Mouse (Mus musculus) MEL (cell line): ENCODE measurements around the gene Cenpb. TPM values are rescaled to one million over a fixed set of nuclear protein-coding genes. Genes with fewer than 3 reads are reported as not detected.

Experiments
- DNase-seq: peaks from one replicate; pipeline ENCODE4 v3.0.0; 2011; ENCODE audit warnings: low read depth, low spot score
- H3K27ac ChIP-seq: 2 replicates; pipeline ENCODE4 v1.5.1; 2012; ENCODE audit warnings: low read depth, mild to moderate bottlenecking, control low read depth, low read length, moderate library complexity; ENCODE audit not compliant: control insufficient read depth
- H3K27me3 ChIP-seq, 2 experiments: fragments of 150-350 bp in 1 of 2; sonication (generic) in 1 of 2; 2 replicates each; pipeline ENCODE4 v1.6.1; 2012; ENCODE audit warnings: low read length in 2 of 2, mild to moderate bottlenecking in 2 of 2, improper control_type of control experiment in 1 of 2, moderate library complexity in 1 of 2; ENCODE audit not compliant: insufficient read depth in 2 of 2, control insufficient read depth in 1 of 2
- H3K36me3 ChIP-seq, 2 experiments: 2 replicates each; pipeline ENCODE4 v1.6.1; 2012 to 2014; ENCODE audit warnings: low read length in 2 of 2, improper control_type of control experiment in 1 of 2, inconsistent platforms in 1 of 2, mild to moderate bottlenecking in 1 of 2; ENCODE audit not compliant: insufficient read depth in 2 of 2, control insufficient read depth in 1 of 2
- H3K4me1 ChIP-seq, 2 experiments: fragments of 150-350 bp in 1 of 2; sonication (generic) in 1 of 2; 2 replicates each; pipeline ENCODE4 v1.6.1; 2012; ENCODE audit warnings: low read length in 2 of 2, improper control_type of control experiment in 1 of 2, mild to moderate bottlenecking in 1 of 2; ENCODE audit not compliant: insufficient read depth in 2 of 2, control insufficient read depth in 1 of 2
- H3K4me3 ChIP-seq, 2 experiments: fragments of 150-350 bp in 1 of 2; sonication (generic) in 1 of 2; 2 replicates each; pipeline ENCODE4 v1.5.1; 2012; ENCODE audit warnings: low read depth in 2 of 2, low read length in 2 of 2, mild to moderate bottlenecking in 2 of 2, moderate library complexity in 2 of 2, control low read depth in 1 of 2, improper control_type of control experiment in 1 of 2; ENCODE audit not compliant: control insufficient read depth in 1 of 2, insufficient read depth in 1 of 2
- H3K79me2 ChIP-seq: 2 replicates; pipeline ENCODE4 v1.6.1; 2012; ENCODE audit warnings: mild to moderate bottlenecking, low read length, moderate library complexity; ENCODE audit not compliant: control insufficient read depth, poor library complexity, insufficient read depth
- H3K9ac ChIP-seq: 2 replicates; pipeline ENCODE4 v1.6.1; 2012; ENCODE audit warnings: low read depth, mild to moderate bottlenecking, control low read depth, low read length, moderate library complexity; ENCODE audit not compliant: control insufficient read depth, poor library complexity, severe bottlenecking
- H3K9me3 ChIP-seq: fragments of 150-350 bp; sonication (generic); replicated peaks from 2 replicates; pipeline ENCODE4 v1.6.1; 2012; ENCODE audit warnings: mild to moderate bottlenecking, low read length, improper control_type of control experiment, moderate library complexity; ENCODE audit not compliant: insufficient read depth
- CHD1 ChIP-seq: IDR thresholded peaks from 2 replicates; pipeline ENCODE4 v1.6.1; 2012; ENCODE audit warnings: low read depth, mild to moderate bottlenecking, inconsistent platforms, low read length, improper control_type of control experiment
- CTCF ChIP-seq, 3 experiments: IDR thresholded peaks in 2 of 3; conservative IDR thresholded peaks in 1 of 3; 2 replicates each; pipeline ENCODE4 v1.5.1; 2011 to 2012; ENCODE audit warnings: low read length in 3 of 3, low read depth in 2 of 3, mild to moderate bottlenecking in 2 of 3, improper control_type of control experiment in 1 of 3, inconsistent platforms in 1 of 3, mixed read lengths in 1 of 3, moderate library complexity in 1 of 3; ENCODE audit not compliant: control insufficient read depth in 1 of 3, insufficient read depth in 1 of 3, poor library complexity in 1 of 3, severe bottlenecking in 1 of 3
- JUND ChIP-seq: IDR thresholded peaks from 2 replicates; pipeline ENCODE4 v1.6.1; 2011; ENCODE audit warnings: low read depth, mild to moderate bottlenecking, improper control_type of control experiment, low read length
- MAX ChIP-seq: IDR thresholded peaks from 2 replicates; pipeline ENCODE4 v1.6.1; 2011; ENCODE audit warnings: low read length, improper control_type of control experiment
- MAZ ChIP-seq: IDR thresholded peaks from 2 replicates; pipeline ENCODE4 v1.6.1; 2012; ENCODE audit warnings: low read depth, mild to moderate bottlenecking, inconsistent platforms, low read length, improper control_type of control experiment
- MYB ChIP-seq: IDR thresholded peaks from 2 replicates; pipeline ENCODE4 v1.6.1; 2011; ENCODE audit warnings: mild to moderate bottlenecking, low read depth, low read length, improper control_type of control experiment
- MYC ChIP-seq: IDR thresholded peaks from 2 replicates; pipeline ENCODE4 v1.6.1; 2011; ENCODE audit warnings: low read depth, mild to moderate bottlenecking, low read length, improper control_type of control experiment, moderate library complexity
- NRF1 ChIP-seq: IDR thresholded peaks from 2 replicates; pipeline ENCODE4 v1.6.1; 2014; ENCODE audit warnings: low read depth, mild to moderate bottlenecking, inconsistent platforms, low read length, improper control_type of control experiment, moderate library complexity; ENCODE audit not compliant: poor library complexity, insufficient read depth, severe bottlenecking
- POLR2AphosphoS2 ChIP-seq: IDR thresholded peaks from 2 replicates; pipeline ENCODE4 v1.6.1; 2011; ENCODE audit warnings: low read length, improper control_type of control experiment
- RAD21 ChIP-seq: IDR thresholded peaks from 2 replicates; pipeline ENCODE4 v1.6.1; 2011; ENCODE audit warnings: mild to moderate bottlenecking, low read depth, low read length, improper control_type of control experiment
- RCOR1 ChIP-seq: IDR thresholded peaks from 2 replicates; pipeline ENCODE4 v1.6.1; 2012; ENCODE audit warnings: low read depth, mild to moderate bottlenecking, inconsistent platforms, low read length, improper control_type of control experiment
- SIN3A ChIP-seq: IDR thresholded peaks from 2 replicates; pipeline ENCODE4 v1.6.1; 2012; ENCODE audit warnings: low read length, improper control_type of control experiment, inconsistent platforms
- TAL1 ChIP-seq: IDR thresholded peaks from 2 replicates; pipeline ENCODE4 v1.6.1; 2012; ENCODE audit warnings: mild to moderate bottlenecking, inconsistent platforms, low read length, moderate library complexity, mixed read lengths
- TBP ChIP-seq: IDR thresholded peaks from 2 replicates; pipeline ENCODE4 v1.8.0; 2011; ENCODE audit warnings: low read depth, low read length, improper control_type of control experiment
- USF1 ChIP-seq: IDR thresholded peaks from 2 replicates; pipeline ENCODE4 v1.6.1; 2014; ENCODE audit warnings: low read depth, mild to moderate bottlenecking, inconsistent platforms, low read length, improper control_type of control experiment, moderate library complexity
- ZC3H11A ChIP-seq: IDR thresholded peaks from 2 replicates; pipeline ENCODE4 v1.6.1; 2012; ENCODE audit warnings: low read depth, mild to moderate bottlenecking, inconsistent platforms, low read length, improper control_type of control experiment
- ZKSCAN1 ChIP-seq: IDR thresholded peaks from 2 replicates; pipeline ENCODE4 v1.6.1; 2012; ENCODE audit warnings: low read depth, mild to moderate bottlenecking, inconsistent platforms, low read length, improper control_type of control experiment, moderate library complexity
- ZMIZ1 ChIP-seq: IDR thresholded peaks from 2 replicates; pipeline ENCODE4 v1.6.1; 2012; ENCODE audit warnings: low read depth, mild to moderate bottlenecking, inconsistent platforms, low read length, improper control_type of control experiment, moderate library complexity
- ZNF384 ChIP-seq: IDR thresholded peaks from 2 replicates; pipeline ENCODE4 v1.6.1; 2012; ENCODE audit warnings: low read depth, mild to moderate bottlenecking, inconsistent platforms, low read length, improper control_type of control experiment
- polyA plus RNA-seq, 2 experiments: library from polyadenylated mRNA; stranded (reverse) in 1 of 2; unstranded in 1 of 2; fragments of >175 nt in 1 of 2; fragments of >200 nt in 1 of 2; gene quantifications; 2 replicates each; pipeline versions ENCODE4 v1.2.1 to v1.2.4; 2012; ENCODE audit warnings: low replicate concordance in 2 of 2, low read depth in 1 of 2; ENCODE audit not compliant: insufficient read length in 2 of 2, insufficient read depth in 1 of 2, missing spikeins in 1 of 2
- total RNA-seq: library from RNA; depleted of rRNA; stranded (reverse); fragments of 300-350 nt; gene quantifications from 2 replicates; pipeline ENCODE4 v1.2.3, GENCODE M21; 2012

Cenpb gene
- total and polyA plus RNA-seq, 3 experiments: 24.3 to 34.9 TPM; not detected in 1

DNA sequence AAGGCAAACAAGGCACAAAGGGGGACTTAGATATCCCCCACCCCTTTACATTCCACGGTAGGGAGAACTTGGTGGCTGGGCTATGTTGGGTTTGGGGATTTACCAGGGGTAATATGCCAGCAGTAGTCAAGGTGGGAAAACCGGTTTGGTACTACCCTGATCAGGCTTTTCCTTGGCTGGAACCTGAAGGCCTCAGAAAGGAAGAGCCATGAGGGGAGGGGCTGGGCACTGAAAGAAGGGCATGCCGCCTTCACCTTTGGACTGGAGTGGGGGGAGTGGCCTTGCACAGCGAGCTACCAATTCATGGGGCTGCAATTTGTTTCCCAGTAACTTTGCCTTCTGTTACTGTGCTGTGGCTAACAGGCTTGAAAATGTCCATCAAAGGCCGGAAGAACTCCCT is 3.4 kb downstream of the Cenpb start:
- no peaks in the 10 kb centered on the region for H3K9me3 ChIP-seq
- no peaks in the 10 kb centered on the region for H3K27me3 ChIP-seq
- H3K79me2 ChIP-seq: peaks cover 16% of the 10 kb centered on the region
- H3K27ac ChIP-seq: no peak overlapping the region
- no peak for DNase-seq
- peaks cover 0 to 12% of the 10 kb centered on the region in 2 experiments; a peak in 2 of 4 replicates for H3K36me3 ChIP-seq
- H3K4me1 ChIP-seq: peaks cover 3 to 44% of the 10 kb centered on the region in 2 experiments; a peak in 3 of 4 replicates
- H3K4me3 ChIP-seq: no peak overlapping the region
- H3K9ac ChIP-seq: no peak overlapping the region
- TF ChIP-seq ZNF384 (no peak), RAD21 (no peak), JUND (no peak), NRF1 (no peak), ZC3H11A (no peak), POLR2AphosphoS2 (no peak), MAZ (no peak), USF1 (no peak), ZMIZ1 (no peak), CHD1 (no peak), MYB (no peak), MYC (no peak), TAL1 (no peak), CTCF (IDR thresholded peaks at IDR 0.05 in 2 of 3, conservative IDR thresholded peaks at IDR 0.05 in 1 of 3; ENCODE audit: control insufficient read depth in 1 of 3, insufficient read depth in 1 of 3, low read depth in 2 of 3, low read length in 3 of 3, poor library complexity in 1 of 3, severe bottlenecking in 1 of 3) (no peak), SIN3A (no peak)

DNA sequence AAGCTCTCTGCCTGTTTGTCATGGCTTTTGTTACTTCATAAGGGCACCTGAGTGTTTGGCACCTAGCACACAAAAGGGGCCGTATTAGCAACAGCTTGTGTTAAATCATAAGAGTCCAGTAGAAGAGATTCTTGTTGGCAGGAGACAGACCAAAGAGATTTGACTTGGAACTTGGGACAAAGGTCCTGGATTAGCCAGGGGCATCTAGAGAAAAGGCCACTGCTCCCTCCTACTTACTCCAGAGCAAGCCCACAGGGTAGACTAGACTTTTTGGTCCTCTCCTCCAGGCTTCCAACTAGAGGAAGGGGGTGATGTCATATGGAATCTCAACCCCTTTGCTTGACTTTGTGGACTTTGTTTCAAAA is 3.9 kb downstream of the Cenpb start:
- peaks cover 3 to 46% of the 10 kb centered on the region in 2 experiments; a peak in 3 of 4 replicates for H3K4me1 ChIP-seq

More for the DNA sequence above, 3.9 kb downstream of the Cenpb start:
- H3K79me2 ChIP-seq: peaks cover 16% of the 10 kb centered on the region
- no peak for DNase-seq
- no peak overlapping the region for H3K9ac ChIP-seq
- H3K4me3 ChIP-seq: no peak overlapping the region
- H3K27ac ChIP-seq: no peak overlapping the region
- no peaks in the 10 kb centered on the region for H3K27me3 ChIP-seq
- TF ChIP-seq MAZ: no peak
- no peak for TF ChIP-seq ZKSCAN1
- TF ChIP-seq RCOR1: no peak
- no peak for TF ChIP-seq MAX
- TF ChIP-seq TBP: no peak
- no peaks in the 10 kb centered on the region for H3K9me3 ChIP-seq
- H3K36me3 ChIP-seq: peaks cover 0 to 12% of the 10 kb centered on the region in 2 experiments; a peak in 2 of 4 replicates
